Mouse (Mus musculus) heart, adult 2 months (tissue): ENCODE measurements around the gene Ppp2r3a. TPM values are rescaled to one million over a fixed set of nuclear protein-coding genes. Genes with fewer than 3 reads are reported as not detected.

Source experiments
- DNase-seq, 2 experiments: peaks; one replicate each; pipeline ENCODE4 v3.0.0; 2021
- H3K27ac ChIP-seq: fragments of 200-600 bp; 2 replicates; pipeline ENCODE4 v1.8.1; 2022
- H3K27me3 ChIP-seq: fragments of 200-500 bp; 2 replicates; pipeline ENCODE4 v1.6.1; 2012; ENCODE audit warnings: mild to moderate bottlenecking, low read length, inconsistent platforms, mixed read lengths; ENCODE audit not compliant: control insufficient read depth, insufficient read depth
- H3K36me3 ChIP-seq: fragments of 200-500 bp; 2 replicates; pipeline ENCODE4 v1.6.1; 2012; ENCODE audit warnings: low read length, inconsistent platforms; ENCODE audit not compliant: control insufficient read depth, insufficient read depth
- H3K4me1 ChIP-seq: fragments of 200-500 bp; 2 replicates; pipeline ENCODE4 v1.6.1; 2011; ENCODE audit warnings: low read length; ENCODE audit not compliant: control insufficient read depth, insufficient read depth
- H3K4me3 ChIP-seq: fragments of 200-600 bp; 2 replicates; pipeline ENCODE4 v1.8.1; 2022
- H3K79me2 ChIP-seq: fragments of 200-500 bp; replicated peaks from 2 replicates; pipeline ENCODE4 v1.6.1; 2012; ENCODE audit warnings: mild to moderate bottlenecking, inconsistent platforms, low read length, moderate library complexity, mixed read lengths; ENCODE audit not compliant: control insufficient read depth, insufficient read depth
- H3K9ac ChIP-seq: fragments of 200-500 bp; 2 replicates; pipeline ENCODE4 v1.6.1; 2012; ENCODE audit warnings: low read depth, mild to moderate bottlenecking, control low read depth, inconsistent platforms, low read length, mixed read lengths
- CTCF ChIP-seq: fragments of 200-600 bp; IDR thresholded peaks from 2 replicates; pipeline ENCODE4 v1.8.1; 2022; ENCODE audit warnings: antibody characterized with exemption, mild to moderate bottlenecking, moderate library complexity
- EP300 ChIP-seq: fragments of 200-500 bp; IDR thresholded peaks from 2 replicates; pipeline ENCODE4 v1.6.1; 2011; ENCODE audit warnings: low read depth, low read length, control low read depth; ENCODE audit not compliant: insufficient read depth
- POLR2A ChIP-seq: fragments of 200-500 bp; IDR thresholded peaks from 2 replicates; pipeline ENCODE4 v1.6.1; 2011; ENCODE audit warnings: mild to moderate bottlenecking, low read depth, low read length, control low read depth; ENCODE audit not compliant: insufficient read depth
- WGBS: fragments of 180-500 bp; shearing (Covaris S2); methylation state at CpG from one replicate; pipeline ENCODE4 v1.1.7; 2018; 5-methylcytosine and 5-hydroxymethylcytosine counted together
- intact Hi-C: fragments of 180-260 bp; cut with DNase I; formaldehyde crosslinking; loops from one replicate; pipeline ENCODE4 v1.15.1; 2025
- polyA plus RNA-seq: library from polyadenylated mRNA; depleted of rRNA; stranded (reverse); fragments of >200 nt; gene quantifications from 2 replicates; pipeline ENCODE4 v1.2.3, GENCODE M21; 2012; rRNA removed
- total RNA-seq, 2 experiments: library from RNA; stranded (reverse); gene quantifications; 2 replicates each; pipeline ENCODE4 v1.2.3; 2021

Gene Ppp2r3a
- total and polyA plus RNA-seq, 3 experiments: 51.7 to 215 (median 179) TPM

- no peaks in the 10 kb centered on the region for H3K4me1 ChIP-seq
- H3K4me3 ChIP-seq: no peak overlapping the region
- no peaks in the 10 kb centered on the region for H3K36me3 ChIP-seq
- no peak overlapping the region for H3K27ac ChIP-seq
- DNase-seq: no peak
- TF ChIP-seq CTCF (no peak), POLR2A (no peak), EP300 (no peak)
- intact Hi-C loops: no loop called here
- H3K79me2 ChIP-seq: no peaks in the 10 kb centered on the region
- WGBS: 41% methylated on average over 11 of the region's 11 CpGs
- H3K9ac ChIP-seq: no peak overlapping the region
- H3K27me3 ChIP-seq: no peaks in the 10 kb centered on the region
These were observed 190.6 kb downstream of the Ppp2r3a start for GRCm38 (mm10) chr9:101061035-101061434.

GRCm38 (mm10) chr9:101057156-101057555 lies 194.4 kb downstream of the Ppp2r3a start:
- TF ChIP-seq POLR2A: no peak
- no peak for TF ChIP-seq EP300
- TF ChIP-seq CTCF: no peak
- Histone ChIP-seq H3K36me3 (no peaks in the 10 kb centered on the region), H3K4me3 (no peak overlapping the region), H3K27me3 (no peaks in the 10 kb centered on the region), H3K79me2 (no peaks in the 10 kb centered on the region), H3K4me1 (no peaks in the 10 kb centered on the region), H3K9ac (no peak overlapping the region), H3K27ac (no peak overlapping the region)
- intact Hi-C loops: no loop called here
- 92% methylated on average over 4 of the region's 4 CpGs for WGBS
- DNase-seq: no peak

Other genes with a start within 250 kb of the Ppp2r3a start
- 100 to 1,000 TPM in 1 of 2 experiments, 10 to 100 TPM in 1; 87.3 to 109 TPM for gene Pccb, start 216.9 kb downstream of the Ppp2r3a start, total RNA-seq
- gene Pccb, start 216.9 kb downstream of the Ppp2r3a start, polyA plus RNA-seq: 117 and 163 TPM in 2 replicates
- 10 to 100 TPM; 33.5 to 35.9 TPM for gene Msl2, start 177.7 kb downstream of the Ppp2r3a start, total RNA-seq
- 10.8 and 16.4 TPM in 2 replicates for gene Msl2, start 177.7 kb downstream of the Ppp2r3a start, polyA plus RNA-seq